11 mouse cellular contexts compared by ENCODE assay signal in the genomic region with DNA sequence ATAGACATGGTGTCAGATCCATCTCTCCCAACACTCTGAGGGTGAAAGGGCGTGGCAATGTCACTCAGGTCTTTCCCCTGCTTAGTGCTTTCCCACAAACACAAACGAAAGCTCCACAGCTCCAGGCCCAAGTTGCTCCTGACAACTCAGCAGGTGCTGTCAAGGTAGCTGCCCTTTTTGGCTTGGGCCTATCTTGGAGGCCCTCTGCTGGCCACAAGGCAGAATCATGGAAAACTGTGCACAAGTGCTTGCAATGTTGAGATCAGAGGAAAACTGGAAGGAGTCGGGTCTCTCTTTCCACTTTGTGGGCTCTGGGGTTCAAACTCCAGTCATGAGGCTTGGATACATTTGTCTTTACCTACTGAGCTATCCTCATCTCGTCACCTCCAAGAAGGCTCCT. TPM values are rescaled to one million over a fixed set of nuclear protein-coding genes. Genes with fewer than 3 reads are reported as not detected.
A peak's percentile ranks its signal among the peaks of the same experiment; 100 is the strongest.
DNase-seq lines count a peak whose midpoint lies in the region; TF ChIP-seq lines count a peak whose summit lies in the region.
"Had no signal": no experiment of that assay in that cellular context is flagged by ENCODE, and none has a peak within 500 bp of the region (broad histone marks: within the 10 kb centered on the region; RNA-seq: fewer than 3 reads in every experiment).

No protein-coding gene starts in this region.

- H3K27ac ChIP-seq in left cerebral cortex, adult 2 months, result no peak overlapping the region
- H3K27ac ChIP-seq: hindbrain, embryonic 15.5 days; limb, embryonic 15.5 days had no signal

- intact Hi-C loops in left cerebral cortex, adult 2 months (cut with DNase I), result loop anchor here (2.0 kb wide), 1 partner anchor 109 kb away; no protein-coding TSS in a partner anchor

- peak; percentile 31 for DNase-seq in embryo, embryonic 10 days (ENCODE audit: low spot score)
- DNase-seq in embryo, embryonic 9.5 days (ENCODE audit: extremely low spot score), result no peak
- DNase-seq in left cerebral cortex, adult 2 months (ENCODE audit: extremely low spot score in 1 of 2, low spot score in 2 of 2), result no peak
- no peak for DNase-seq in left cerebral cortex, adult 11 months (ENCODE audit: low spot score)
- DNase-seq in 416B (ENCODE audit: low read depth), result peak; percentile 24
- peak; percentile 64 for DNase-seq in brain, adult 2 months (ENCODE audit: low read depth, low spot score)
- no peak for DNase-seq in frontal cortex, postnatal 14 days (ENCODE audit: low spot score in 2 of 2)
- no peak for DNase-seq in urinary bladder, postnatal 14 days (ENCODE audit: low spot score)

- TF ChIP-seq CTCF in left cerebral cortex, adult 2 months (IDR thresholded peaks at IDR 0.05), result peak; percentile 56

- no peak overlapping the region for H3K4me3 ChIP-seq in left cerebral cortex, adult 2 months
- H3K4me3 ChIP-seq: hindbrain, embryonic 15.5 days; limb, embryonic 15.5 days had no signal

RNA-seq across cellular contexts. Expression of a gene that starts 18.3 kb away (rescaled TPM):
- total RNA-seq in left cerebral cortex, adult 2 months (2021), result 10 to 100 TPM; 25.9 to 27.8 TPM

RNA-seq across cellular contexts. Expression of a gene that starts 21.2 kb away (rescaled TPM):
- total RNA-seq in left cerebral cortex, adult 2 months (2021), result 1 to 10 TPM; 2.1 to 3.2 TPM
- total RNA-seq: gastrocnemius, postnatal 4 days had no signal

Comparison
In these comparisons a context has a peak if more than half of its experiments do, and no peak if none do; other contexts are left out.
1. DNase-seq: peak in embryo, embryonic 10 days (single experiment), 416B (single experiment) and brain, adult 2 months (single experiment); none in embryo, embryonic 9.5 days (single experiment), left cerebral cortex, adult 2 months (0 of 2), left cerebral cortex, adult 11 months (single experiment), frontal cortex, postnatal 14 days (0 of 2) and urinary bladder, postnatal 14 days (single experiment).